Mouse (Mus musculus): ENCODE measurements at regions not wholly inside any gene's neighbourhood (a gene's known extent, or its start where the extent isn't known, plus 50 kb on each side); places are given as distances from the start of the nearest gene placed in this dataset.

DNA sequence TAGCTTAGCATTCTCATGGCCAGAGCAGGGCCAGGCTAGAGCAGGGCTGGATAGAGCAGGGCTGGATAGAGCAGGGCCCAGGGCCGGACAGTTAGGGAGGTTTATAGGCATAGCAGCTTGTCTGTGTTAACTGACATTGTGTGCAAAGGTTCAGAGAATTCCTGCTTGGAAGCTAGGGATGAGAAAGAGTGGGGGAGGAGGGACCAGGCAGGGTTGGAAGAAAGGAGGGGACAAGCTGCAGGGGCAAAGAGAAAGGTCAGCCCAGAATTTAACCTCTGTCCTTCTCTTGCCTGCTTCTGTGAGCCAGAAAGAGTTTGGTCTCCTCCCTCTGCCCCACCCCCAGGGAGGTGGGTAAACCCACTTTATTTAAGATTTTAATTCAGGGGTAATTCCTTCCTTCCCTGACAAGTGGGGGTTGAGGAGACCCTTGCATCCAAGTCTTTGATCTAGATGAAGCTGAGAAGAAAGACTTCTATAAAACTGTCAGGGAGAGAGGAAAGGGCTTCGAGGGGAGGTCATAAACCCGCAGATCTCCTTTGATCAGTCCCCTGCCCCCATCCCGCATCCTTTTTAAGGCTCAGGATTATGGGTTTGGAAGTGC lies 112.9 kb downstream of the Bdh1 start:
- TF ChIP-seq POLR2A (IDR thresholded peaks at IDR 0.05; ENCODE audit: borderline replicate concordance, extremely low read depth, insufficient read depth, insufficient read length, poor library complexity, severe bottlenecking) = no peak
- TF ChIP-seq CTCF (IDR thresholded peaks at IDR 0.05; ENCODE audit: borderline replicate concordance, extremely low read depth, insufficient read depth, insufficient read length) = no peak
